Mouse (Mus musculus) cerebellum, adult 2 months (tissue): ENCODE measurements around the gene Gsc2. TPM values are rescaled to one million over a fixed set of nuclear protein-coding genes. Genes with fewer than 3 reads are reported as not detected.

ENCODE experiments used
- DNase-seq, 2 experiments: peaks; one replicate each; pipeline ENCODE4 v3.0.0; 2021
- H3K27ac ChIP-seq: fragments of 200-500 bp; 2 replicates; pipeline ENCODE4 v1.5.1; 2012; ENCODE audit warnings: low read length, control low read depth, inconsistent platforms; ENCODE audit not compliant: insufficient read depth
- H3K27me3 ChIP-seq: fragments of 200-500 bp; 2 replicates; pipeline ENCODE4 v1.6.1; 2012; ENCODE audit warnings: inconsistent platforms, mild to moderate bottlenecking, low read length, moderate library complexity; ENCODE audit not compliant: control insufficient read depth, insufficient read depth
- H3K4me1 ChIP-seq: fragments of 200-500 bp; 2 replicates; pipeline ENCODE4 v1.6.1; 2011; ENCODE audit warnings: low read length; ENCODE audit not compliant: control insufficient read depth, insufficient read depth
- H3K4me3 ChIP-seq: fragments of 200-500 bp; replicated peaks from 2 replicates; pipeline ENCODE3; 2011; ENCODE audit warnings: mild to moderate bottlenecking, low read depth, low read length, control low read depth; ENCODE audit not compliant: insufficient read depth
- CTCF ChIP-seq: fragments of 200-500 bp; IDR thresholded peaks from 2 replicates; pipeline ENCODE4 v1.5.1; 2011; ENCODE audit warnings: low read depth, mild to moderate bottlenecking, control low read depth, low read length, moderate library complexity, borderline replicate concordance; ENCODE audit not compliant: insufficient read depth
- POLR2A ChIP-seq: fragments of 200-500 bp; IDR thresholded peaks from 2 replicates; pipeline ENCODE4 v1.6.1; 2011; ENCODE audit warnings: low read length, control low read depth, borderline replicate concordance; ENCODE audit not compliant: insufficient read depth
- WGBS: fragments of 180-500 bp; shearing (Covaris S2); methylation state at CpG from one replicate; pipeline ENCODE4 v1.1.7; 2018; 5-methylcytosine and 5-hydroxymethylcytosine counted together
- polyA plus RNA-seq: library from polyadenylated mRNA; depleted of rRNA; stranded (reverse); fragments of >200 nt; gene quantifications from 2 replicates; pipeline ENCODE4 v1.2.3, GENCODE M21; 2012

The Gsc2 gene
- polyA plus RNA-seq, 1 experiment = not detected

DNA sequence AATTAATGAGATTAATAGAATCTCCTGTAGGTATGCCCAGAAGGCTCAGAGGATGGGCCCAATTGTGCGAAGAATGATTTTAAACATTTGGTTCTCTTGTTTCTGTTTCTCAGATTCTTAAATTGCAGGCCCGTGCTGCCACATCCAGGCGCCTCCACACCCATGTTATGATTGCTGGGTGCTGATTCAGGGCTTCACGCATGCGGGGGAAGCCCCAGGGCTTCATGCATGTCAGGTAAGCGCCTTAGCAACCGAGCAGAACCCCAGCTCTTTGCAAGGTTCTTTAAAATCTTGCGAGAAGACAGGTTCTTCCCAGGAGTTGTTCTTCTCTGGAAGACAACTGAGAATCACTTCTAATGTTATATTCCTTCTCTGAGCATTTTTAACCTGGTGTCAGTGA lies 28.6 kb upstream of the Gsc2 start:
- 75% methylated on average over 8 of the region's 8 CpGs for WGBS
- H3K4me1 ChIP-seq = no peaks in the 10 kb centered on the region
- no peak overlapping the region for H3K27ac ChIP-seq
- no peak for DNase-seq
- TF ChIP-seq CTCF = no peak
- no peak for TF ChIP-seq POLR2A
- H3K4me3 ChIP-seq = no peak overlapping the region
- no peaks in the 10 kb centered on the region for H3K27me3 ChIP-seq

DNA sequence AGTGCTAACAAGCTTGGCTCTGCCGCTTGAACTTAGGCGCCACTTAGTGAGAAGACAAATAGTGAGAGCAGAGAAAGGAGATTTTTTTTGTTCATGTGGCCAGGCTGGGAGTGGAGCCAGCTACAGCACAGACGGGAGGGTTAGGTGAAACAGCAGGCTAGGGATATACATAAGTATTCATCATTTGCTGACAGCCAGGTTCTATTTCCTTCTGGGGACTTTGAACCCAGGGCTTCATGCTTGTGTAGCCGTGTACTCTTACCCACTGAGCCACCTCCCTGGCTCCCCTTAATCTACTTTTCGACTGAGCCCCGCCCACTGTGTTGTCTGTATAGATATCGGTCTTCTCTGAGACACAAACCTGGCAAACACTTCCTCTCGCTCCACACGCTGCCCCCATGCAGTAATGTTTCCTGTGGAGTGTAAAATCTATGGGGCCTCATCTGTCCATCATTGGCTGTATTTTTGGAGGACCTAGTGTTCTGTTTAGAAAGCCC lies 24.4 kb upstream of the Gsc2 start:
- no peaks in the 10 kb centered on the region for H3K4me1 ChIP-seq
- H3K27ac ChIP-seq = no peak overlapping the region
- H3K27me3 ChIP-seq = no peaks in the 10 kb centered on the region
- no peak for TF ChIP-seq POLR2A
- 21% methylated on average over 9 of the region's 9 CpGs for WGBS
- DNase-seq = peak in 1 of 2 experiments; percentile 20
- no peak overlapping the region for H3K4me3 ChIP-seq

DNA sequence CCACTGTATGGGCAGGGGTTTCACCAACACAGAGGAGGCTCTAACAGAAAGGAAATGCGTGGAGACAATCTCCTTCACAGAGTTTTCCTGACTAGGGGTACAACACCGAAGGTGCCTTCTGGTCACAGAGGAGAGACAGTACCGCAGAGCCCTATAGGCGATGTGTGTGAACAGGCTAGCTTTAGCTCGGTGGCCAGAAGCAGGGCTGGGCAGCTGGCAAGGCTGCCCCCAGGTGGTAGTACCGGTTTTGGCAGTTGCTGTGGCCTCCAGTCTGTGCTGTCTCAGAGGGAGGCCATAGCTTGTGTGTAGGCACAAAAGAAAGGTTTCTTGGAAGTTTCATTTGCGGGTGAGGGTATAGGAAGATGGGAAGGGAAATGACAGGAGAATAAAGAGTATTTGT lies 24.0 kb upstream of the Gsc2 start:
- H3K27ac ChIP-seq = no peak overlapping the region
- WGBS = 6% methylated on average over 7 of the region's 7 CpGs
- TF ChIP-seq POLR2A (no peak), CTCF (peak; percentile 80)
- no peak overlapping the region for H3K4me3 ChIP-seq
- no peaks in the 10 kb centered on the region for H3K4me1 ChIP-seq
- H3K27me3 ChIP-seq = no peaks in the 10 kb centered on the region
- peak; percentile 75 to 77 for DNase-seq

DNA sequence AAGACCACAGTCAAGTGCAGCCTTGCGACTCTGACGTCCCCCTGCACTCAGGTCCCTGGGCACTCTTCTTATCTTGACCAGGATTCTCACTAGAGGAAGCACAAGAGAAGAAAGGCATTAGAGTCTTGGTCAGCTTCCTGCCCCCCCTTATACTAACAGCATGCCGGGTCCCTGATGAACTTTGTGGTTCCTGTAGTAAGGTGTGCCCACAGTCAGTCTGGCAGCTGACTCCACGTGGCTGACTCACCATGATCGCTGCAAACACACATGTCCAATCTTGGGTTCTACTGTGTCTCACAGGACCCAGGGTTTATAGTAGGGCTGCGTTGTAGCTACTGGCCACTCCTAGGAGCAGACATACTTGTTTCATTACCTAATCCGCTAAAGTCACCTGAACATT lies 23.3 kb upstream of the Gsc2 start:
- H3K27ac ChIP-seq = no peak overlapping the region
- H3K4me1 ChIP-seq = no peaks in the 10 kb centered on the region
- 85% methylated on average over 7 of the region's 7 CpGs for WGBS
- no peak overlapping the region for H3K4me3 ChIP-seq
- no peaks in the 10 kb centered on the region for H3K27me3 ChIP-seq
- TF ChIP-seq CTCF (no peak), POLR2A (no peak)
- DNase-seq = no peak

DNA sequence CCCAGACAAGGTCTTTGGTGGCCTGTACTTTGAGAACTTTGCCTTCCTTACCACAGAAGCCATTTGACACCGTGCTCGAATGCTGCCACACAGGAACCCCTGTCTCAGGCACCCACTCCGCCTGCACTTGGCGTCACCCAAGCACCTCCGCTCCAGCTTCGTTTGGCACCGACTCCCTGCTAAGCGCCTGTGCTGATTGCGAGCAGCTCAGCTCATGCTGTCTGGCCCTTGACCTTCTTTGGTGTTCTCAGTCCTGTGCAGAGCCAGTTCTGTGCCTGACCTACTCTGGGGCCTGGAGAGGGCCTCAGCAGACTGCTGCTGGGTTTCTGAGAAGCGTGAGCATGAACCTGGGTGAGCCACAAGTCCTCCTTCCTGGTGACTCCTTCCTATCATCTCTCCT lies 21.9 kb upstream of the Gsc2 start:
- no peak for DNase-seq
- Histone ChIP-seq H3K4me1 (no peaks in the 10 kb centered on the region), H3K27me3 (no peaks in the 10 kb centered on the region), H3K4me3 (no peak overlapping the region), H3K27ac (no peak overlapping the region)
- WGBS = 76% methylated on average over 10 of the region's 10 CpGs
- TF ChIP-seq POLR2A (no peak), CTCF (no peak)

DNA sequence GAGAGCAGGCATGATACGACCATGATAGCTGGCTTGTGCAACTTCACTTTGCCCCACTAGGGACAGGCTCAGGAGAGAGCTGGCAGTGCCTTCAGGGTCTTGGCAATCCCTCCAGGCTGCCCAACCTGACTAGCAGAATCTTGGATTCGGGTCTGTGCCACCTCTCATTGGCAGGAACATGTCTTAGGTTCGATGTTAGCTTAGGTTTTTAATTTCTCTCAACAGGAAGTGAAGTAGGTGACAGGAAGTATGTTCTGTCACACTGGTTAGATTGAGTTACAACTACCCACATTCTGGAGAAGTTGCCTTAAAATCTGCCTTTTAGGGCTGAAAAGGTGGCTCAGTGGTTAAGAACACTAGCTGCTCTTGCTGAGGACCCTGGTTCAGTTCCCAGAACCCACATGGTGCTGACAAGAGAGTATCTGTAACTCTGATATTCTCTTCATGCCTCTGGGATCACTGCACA lies 19.6 kb upstream of the Gsc2 start:
- WGBS = 9% methylated on average over 3 of the region's 3 CpGs
- H3K4me1 ChIP-seq = no peaks in the 10 kb centered on the region
- TF ChIP-seq CTCF (no peak), POLR2A (no peak)
- H3K27me3 ChIP-seq = no peaks in the 10 kb centered on the region
- DNase-seq = no peak
- no peak overlapping the region for H3K4me3 ChIP-seq
- H3K27ac ChIP-seq = no peak overlapping the region

DNA sequence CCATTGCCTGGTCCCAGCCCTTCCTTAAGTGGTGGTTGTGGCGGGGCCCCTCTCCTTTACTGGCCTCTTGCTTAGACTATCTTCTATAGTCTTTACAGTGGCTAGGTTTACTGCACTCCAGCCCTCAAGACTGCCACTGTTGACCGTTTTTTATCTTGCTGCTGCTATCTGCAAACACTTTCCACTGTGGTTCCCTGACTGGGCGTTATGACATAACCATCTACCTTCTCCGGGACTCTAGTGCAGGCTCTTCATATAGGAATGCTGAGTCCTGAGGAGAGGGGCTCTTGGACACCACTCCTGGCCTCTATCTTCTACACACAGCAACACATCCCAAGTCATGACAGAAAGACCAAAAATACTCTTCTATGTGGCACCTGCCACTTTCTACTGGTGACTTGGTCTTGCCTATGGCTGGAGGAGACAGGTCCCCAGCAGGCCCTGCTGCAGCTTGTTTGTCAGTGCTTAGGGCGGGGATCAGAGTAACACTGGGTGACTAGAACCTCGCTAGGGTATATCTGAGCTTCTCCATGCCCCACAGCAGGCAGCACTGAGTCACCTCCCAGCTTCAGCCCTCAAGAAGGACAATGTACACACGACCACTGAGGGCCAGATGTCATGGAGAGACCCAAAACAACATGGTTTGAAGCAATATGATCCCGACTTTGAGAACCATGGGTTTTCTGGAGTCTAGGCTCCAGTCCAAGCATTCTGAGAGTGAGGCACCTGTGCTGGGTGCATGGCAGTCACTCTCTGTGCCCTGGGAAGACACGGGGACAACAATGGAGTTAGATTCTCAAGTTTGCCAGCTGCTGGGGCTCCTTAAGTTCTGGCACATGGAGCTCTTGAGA lies 19.0 kb upstream of the Gsc2 start:
- no peaks in the 10 kb centered on the region for H3K27me3 ChIP-seq
- 62% methylated on average over 9 of the region's 9 CpGs for WGBS
- H3K4me1 ChIP-seq = no peaks in the 10 kb centered on the region
- TF ChIP-seq POLR2A = no peak
- TF ChIP-seq CTCF = no peak
- no peak for DNase-seq
- no peak overlapping the region for H3K27ac ChIP-seq
- H3K4me3 ChIP-seq = no peak overlapping the region

DNA sequence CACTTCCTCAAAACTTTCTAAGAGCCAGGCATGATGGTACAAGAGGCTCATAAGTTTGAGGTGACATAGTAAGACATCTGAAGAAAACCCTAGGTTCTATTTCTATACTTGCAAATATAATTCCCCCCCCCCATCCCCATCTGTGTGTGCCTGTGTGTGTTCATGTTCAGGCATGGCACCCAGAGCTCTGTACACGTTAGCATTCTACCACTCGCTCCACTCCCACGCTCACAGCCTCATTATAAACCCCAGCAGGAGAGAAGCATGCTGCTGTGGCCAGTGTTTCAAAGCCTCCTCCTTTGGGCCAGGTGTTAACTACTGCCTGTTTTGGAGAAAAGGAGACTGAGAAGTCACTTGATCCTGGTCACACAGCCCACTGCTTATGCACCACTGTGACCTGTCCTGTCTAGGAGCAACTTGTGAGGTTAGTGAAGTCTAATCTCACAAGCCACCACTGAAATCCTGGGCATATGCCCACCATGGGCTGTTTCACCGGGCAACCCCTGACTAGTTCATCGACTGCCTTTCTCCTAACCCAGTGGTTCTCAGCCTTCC lies 17.1 kb upstream of the Gsc2 start:
- WGBS = 61% methylated on average over 5 of the region's 5 CpGs
- TF ChIP-seq CTCF (no peak), POLR2A (no peak)
- no peaks in the 10 kb centered on the region for H3K27me3 ChIP-seq
- H3K4me1 ChIP-seq = no peaks in the 10 kb centered on the region
- H3K27ac ChIP-seq = no peak overlapping the region
- H3K4me3 ChIP-seq = no peak overlapping the region
- no peak for DNase-seq
